Mouse (Mus musculus): ENCODE measurements at regions not wholly inside any gene's neighbourhood (a gene's known extent, or its start where the extent isn't known, plus 50 kb on each side); places are given as distances from the start of the nearest gene placed in this dataset.

GRCm38 (mm10) chr7:136267716-136268489, 551.7 kb upstream of the Mki67 start:
- H3K4me2 ChIP-seq, result no peak overlapping the region
- H3K4me1 ChIP-seq, result no peaks in the 10 kb centered on the region
- H3K9ac ChIP-seq, result no peak overlapping the region
- no peak for ATAC-seq (ENCODE audit: borderline replicate concordance, extremely low read depth, low FRiP score, low TSS enrichment)
- no peaks in the 10 kb centered on the region for H3K27me3 ChIP-seq
- 71% methylated on average over 7 of the region's 7 CpGs for WGBS
- H3K4me3 ChIP-seq, result no peak overlapping the region
- H3K27ac ChIP-seq, result no peak overlapping the region
- H3K9me3 ChIP-seq, result no peaks in the 10 kb centered on the region
- H3K36me3 ChIP-seq, result no peaks in the 10 kb centered on the region

- Histone ChIP-seq H3K36me3 (no peaks in the 10 kb centered on the region), H3K27ac (no peak overlapping the region), H3K4me3 (no peak overlapping the region), H3K4me2 (no peak overlapping the region), H3K9me3 (no peaks in the 10 kb centered on the region), H3K27me3 (no peaks in the 10 kb centered on the region), H3K4me1 (no peaks in the 10 kb centered on the region), H3K9ac (no peak overlapping the region)
- ATAC-seq (ENCODE audit: borderline replicate concordance, extremely low read depth, low FRiP score, low TSS enrichment), result no peak
- 61% methylated on average over 10 of the region's 10 CpGs for WGBS
These were observed 559.5 kb upstream of the Mki67 start for GRCm38 (mm10) chr7:136275651-136276050.

- H3K4me1 ChIP-seq, result no peaks in the 10 kb centered on the region
- no peaks in the 10 kb centered on the region for H3K9me3 ChIP-seq
- no peak overlapping the region for H3K9ac ChIP-seq
- no peak for ATAC-seq (ENCODE audit: borderline replicate concordance, extremely low read depth, low FRiP score, low TSS enrichment)
- H3K4me3 ChIP-seq, result no peak overlapping the region
- H3K27ac ChIP-seq, result no peak overlapping the region
- no peak overlapping the region for H3K4me2 ChIP-seq
- H3K36me3 ChIP-seq, result no peaks in the 10 kb centered on the region
- H3K27me3 ChIP-seq, result no peaks in the 10 kb centered on the region
- WGBS, result 84% methylated on average over 6 of the region's 6 CpGs
These were observed 567.6 kb upstream of the Mki67 start for GRCm38 (mm10) chr7:136283770-136284169.

GRCm38 (mm10) chr7:136285606-136286005, 569.4 kb upstream of the Mki67 start:
- Histone ChIP-seq H3K9ac (no peak overlapping the region), H3K36me3 (no peaks in the 10 kb centered on the region), H3K4me3 (no peak overlapping the region), H3K27me3 (no peaks in the 10 kb centered on the region), H3K4me1 (no peaks in the 10 kb centered on the region), H3K27ac (no peak overlapping the region), H3K9me3 (no peaks in the 10 kb centered on the region), H3K4me2 (no peak overlapping the region)
- 100% methylated on average over 1 of the region's 1 CpGs for WGBS
- ATAC-seq (ENCODE audit: borderline replicate concordance, extremely low read depth, low FRiP score, low TSS enrichment), result no peak

GRCm38 (mm10) chr7:136293536-136294145, 577.5 kb upstream of the Mki67 start:
- Histone ChIP-seq H3K4me1 (no peaks in the 10 kb centered on the region), H3K4me2 (no peak overlapping the region), H3K4me3 (no peak overlapping the region), H3K27ac (no peak overlapping the region), H3K36me3 (no peaks in the 10 kb centered on the region), H3K9me3 (no peaks in the 10 kb centered on the region), H3K27me3 (no peaks in the 10 kb centered on the region), H3K9ac (no peak overlapping the region)
- 53% methylated on average over 6 of the region's 6 CpGs for whole genome bisulfite sequencing
- ATAC-seq (ENCODE audit: borderline replicate concordance, extremely low read depth, low FRiP score, low TSS enrichment), result no peak

GRCm38 (mm10) chr7:136294445-136294844, 578.3 kb upstream of the Mki67 start:
- H3K27ac ChIP-seq, result no peak overlapping the region
- 35% methylated on average over 4 of the region's 4 CpGs for WGBS
- no peak for ATAC-seq (ENCODE audit: borderline replicate concordance, extremely low read depth, low FRiP score, low TSS enrichment)

GRCm38 (mm10) chr7:136297901-136298513, 581.8 kb upstream of the Mki67 start:
- Histone ChIP-seq H3K27me3 (no peaks in the 10 kb centered on the region), H3K9ac (no peak overlapping the region), H3K36me3 (no peaks in the 10 kb centered on the region), H3K4me2 (no peak overlapping the region), H3K4me1 (no peaks in the 10 kb centered on the region), H3K9me3 (no peaks in the 10 kb centered on the region), H3K4me3 (no peak overlapping the region), H3K27ac (no peak overlapping the region)
- ATAC-seq (ENCODE audit: borderline replicate concordance, extremely low read depth, low FRiP score, low TSS enrichment), result no peak
- 53% methylated on average over 2 of the region's 2 CpGs for WGBS

More at GRCm38 (mm10) chr7:136294445-136294844, 578.3 kb upstream of the Mki67 start:
- H3K9me3 ChIP-seq, result no peaks in the 10 kb centered on the region
- no peak overlapping the region for H3K4me3 ChIP-seq
- no peaks in the 10 kb centered on the region for H3K36me3 ChIP-seq
- no peaks in the 10 kb centered on the region for H3K4me1 ChIP-seq
- H3K4me2 ChIP-seq, result no peak overlapping the region
- H3K9ac ChIP-seq, result no peak overlapping the region
- H3K27me3 ChIP-seq, result no peaks in the 10 kb centered on the region

GRCm38 (mm10) chr7:136306137-136306536, 588.3 kb upstream of the Mgmt start:
- Histone ChIP-seq H3K9me3 (no peaks in the 10 kb centered on the region), H3K27me3 (no peaks in the 10 kb centered on the region), H3K36me3 (no peaks in the 10 kb centered on the region), H3K4me3 (no peak overlapping the region), H3K4me1 (no peaks in the 10 kb centered on the region), H3K4me2 (no peak overlapping the region), H3K9ac (no peak overlapping the region), H3K27ac (no peak overlapping the region)
- 64% methylated on average over 4 of the region's 4 CpGs for WGBS
- ATAC-seq (ENCODE audit: borderline replicate concordance, extremely low read depth, low FRiP score, low TSS enrichment), result no peak

GRCm38 (mm10) chr7:136308765-136309164, 585.6 kb upstream of the Mgmt start:
- ATAC-seq (ENCODE audit: borderline replicate concordance, extremely low read depth, low FRiP score, low TSS enrichment), result no peak
- no peak overlapping the region for H3K9ac ChIP-seq
- no peaks in the 10 kb centered on the region for H3K36me3 ChIP-seq
- H3K9me3 ChIP-seq, result no peaks in the 10 kb centered on the region
- H3K4me3 ChIP-seq, result no peak overlapping the region
- H3K4me2 ChIP-seq, result no peak overlapping the region
- H3K27ac ChIP-seq, result no peak overlapping the region
- H3K27me3 ChIP-seq, result no peaks in the 10 kb centered on the region
- H3K4me1 ChIP-seq, result no peaks in the 10 kb centered on the region

GRCm38 (mm10) chr7:136327281-136327680, 567.1 kb upstream of the Mgmt start:
- 50% methylated on average over 4 of the region's 4 CpGs for WGBS
- Histone ChIP-seq H3K4me2 (no peak overlapping the region), H3K4me1 (peaks cover 5% of the 10 kb centered on the region; the same call in 1 of the 2 replicates), H3K27ac (no peak overlapping the region), H3K27me3 (no peaks in the 10 kb centered on the region), H3K9ac (no peak overlapping the region), H3K4me3 (no peak overlapping the region), H3K36me3 (no peaks in the 10 kb centered on the region), H3K9me3 (no peaks in the 10 kb centered on the region)
- peak; percentile 75; the same call in 1 of the 2 replicates for ATAC-seq (ENCODE audit: borderline replicate concordance, extremely low read depth, low FRiP score, low TSS enrichment)

- H3K9me3 ChIP-seq, result no peaks in the 10 kb centered on the region
- no peaks in the 10 kb centered on the region for H3K36me3 ChIP-seq
- H3K4me2 ChIP-seq, result no peak overlapping the region
- no peak overlapping the region for H3K4me3 ChIP-seq
- H3K4me1 ChIP-seq, result peaks cover 7% of the 10 kb centered on the region; the same call in 1 of the 2 replicates
- 88% methylated on average over 1 of the region's 1 CpGs for WGBS
- no peak overlapping the region for H3K27ac ChIP-seq
- H3K9ac ChIP-seq, result no peak overlapping the region
- no peak for ATAC-seq (ENCODE audit: borderline replicate concordance, extremely low read depth, low FRiP score, low TSS enrichment)
- no peaks in the 10 kb centered on the region for H3K27me3 ChIP-seq
These were observed 564.0 kb upstream of the Mgmt start for GRCm38 (mm10) chr7:136330431-136330830.

- ATAC-seq (ENCODE audit: borderline replicate concordance, extremely low read depth, low FRiP score, low TSS enrichment), result no peak
- no peaks in the 10 kb centered on the region for H3K36me3 ChIP-seq
- H3K4me2 ChIP-seq, result no peak overlapping the region
- H3K4me1 ChIP-seq, result peaks cover 3% of the 10 kb centered on the region; the same call in 1 of the 2 replicates
- no peaks in the 10 kb centered on the region for H3K27me3 ChIP-seq
- H3K4me3 ChIP-seq, result no peak overlapping the region
- no peak overlapping the region for H3K27ac ChIP-seq
- no peaks in the 10 kb centered on the region for H3K9me3 ChIP-seq
- 49% methylated on average over 4 of the region's 4 CpGs for WGBS
- H3K9ac ChIP-seq, result no peak overlapping the region
These were observed 561.6 kb upstream of the Mgmt start for GRCm38 (mm10) chr7:136332805-136333204.
